Mouse (Mus musculus) lung, postnatal 0 days (tissue): ENCODE data around the gene Spast.

Experiments
- CTCF ChIP-seq: IDR thresholded peaks from 2 replicates; pipeline ENCODE4 v1.5.1; 2016; ENCODE audit warnings: antibody characterized with exemption, mild to moderate bottlenecking
- EP300 ChIP-seq: IDR thresholded peaks from 2 replicates; pipeline ENCODE4 v1.6.1; 2016; ENCODE audit warnings: antibody characterized with exemption, mild to moderate bottlenecking, control low read depth

DNA sequence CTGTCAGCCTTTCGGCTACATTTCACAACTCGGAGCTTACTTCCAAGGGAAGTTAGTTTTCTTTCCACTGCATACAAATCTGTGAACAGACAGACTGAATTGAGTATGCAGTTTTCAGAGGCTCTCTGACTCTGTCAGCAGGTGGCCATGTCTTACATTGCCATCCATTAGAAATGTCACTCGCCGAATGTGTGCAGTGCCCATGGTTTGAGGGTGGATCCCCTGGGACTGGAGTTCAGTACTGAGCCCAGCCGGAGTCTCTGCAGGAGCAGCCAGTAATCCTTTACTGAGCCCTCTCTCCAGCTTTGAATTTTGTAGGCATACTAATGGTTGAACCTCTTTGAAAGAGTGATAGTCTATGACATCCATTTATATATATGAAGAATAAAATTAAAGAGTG is 2.4 kb downstream of the Spast start:
- TF ChIP-seq CTCF: no peak
- TF ChIP-seq EP300: no peak
